Mouse (Mus musculus) cerebellum, adult 2 months (tissue): ENCODE measurements around the gene Rpl10-ps3.

Source experiments
- CTCF ChIP-seq: fragments of 200-500 bp; IDR thresholded peaks from 2 replicates; pipeline ENCODE4 v1.5.1; 2011; ENCODE audit warnings: low read depth, mild to moderate bottlenecking, control low read depth, low read length, moderate library complexity, borderline replicate concordance; ENCODE audit not compliant: insufficient read depth
- POLR2A ChIP-seq: fragments of 200-500 bp; IDR thresholded peaks from 2 replicates; pipeline ENCODE4 v1.6.1; 2011; ENCODE audit warnings: low read length, control low read depth, borderline replicate concordance; ENCODE audit not compliant: insufficient read depth

DNA sequence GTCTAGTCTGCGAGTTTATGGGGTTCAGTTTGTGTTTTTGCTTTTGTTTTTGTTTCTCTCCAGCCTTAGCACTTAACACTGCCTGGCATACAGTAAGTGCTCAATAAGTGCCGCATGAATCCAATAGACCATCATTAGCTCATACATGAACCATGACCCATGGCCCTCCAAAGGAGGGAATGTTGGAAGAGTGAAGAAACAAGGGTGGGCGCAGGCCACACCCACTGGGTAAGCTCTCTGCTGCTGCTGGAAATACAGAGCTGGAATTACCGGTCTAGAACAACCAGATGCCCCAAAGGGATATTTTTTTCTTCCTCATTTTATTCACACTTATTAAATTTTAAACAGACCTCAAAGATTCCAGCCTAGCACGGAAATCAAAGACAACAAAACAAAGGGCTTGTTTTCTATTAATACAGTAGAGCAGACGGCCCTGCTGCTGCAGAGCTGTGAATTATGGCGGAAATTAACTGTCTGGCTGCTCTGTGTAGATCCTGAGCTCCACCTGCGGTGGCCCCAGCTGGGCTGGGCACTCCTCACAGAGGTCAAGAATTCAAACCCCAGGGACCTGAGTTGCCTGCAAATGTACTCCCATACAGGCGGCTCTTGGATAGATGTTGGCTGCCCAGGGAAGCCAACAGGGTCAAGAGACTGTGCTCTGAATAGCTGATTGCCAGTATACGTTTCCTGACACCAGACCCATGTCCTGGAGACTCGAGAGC lies 20.5 kb upstream of the Rpl10-ps3 start:
- TF ChIP-seq CTCF (no peak), POLR2A (no peak)
